Mouse (Mus musculus) erythroblast, embryonic 14.5 days (primary cell): ENCODE measurements around the gene Znrf1. TPM values are rescaled to one million over a fixed set of nuclear protein-coding genes. Genes with fewer than 3 reads are reported as not detected.
"Not testable (repeated sequence)": the region's sequence is repeated elsewhere in the genome, so short reads cannot be mapped to it uniquely, and the experiment has no call there.

Experiments
- H3K27me3 ChIP-seq: 2 replicates; pipeline ENCODE4 v1.6.1; 2012; ENCODE audit warnings: inconsistent platforms; ENCODE audit not compliant: control insufficient read depth
- H3K36me3 ChIP-seq: 2 replicates; pipeline ENCODE4 v1.6.1; 2012; ENCODE audit warnings: mild to moderate bottlenecking, inconsistent platforms; ENCODE audit not compliant: control insufficient read depth
- H3K4me1 ChIP-seq: 2 replicates; pipeline ENCODE4 v1.6.1; 2012; ENCODE audit warnings: inconsistent platforms; ENCODE audit not compliant: control insufficient read depth
- H3K4me3 ChIP-seq: replicated peaks from 2 replicates; pipeline ENCODE3; 2012; ENCODE audit warnings: moderate library complexity, mild to moderate bottlenecking, inconsistent platforms
- H3K9me3 ChIP-seq: 2 replicates; pipeline ENCODE4 v1.6.1; 2012; ENCODE audit warnings: low read length, inconsistent platforms, mixed read lengths; ENCODE audit not compliant: control insufficient read depth
- GATA1 ChIP-seq: IDR thresholded peaks from 2 replicates; pipeline ENCODE4 v1.6.1; 2012; ENCODE audit warnings: low read length, inconsistent platforms, mixed read lengths
- TAL1 ChIP-seq: IDR thresholded peaks from 3 replicates; pipeline ENCODE4 v1.6.1; 2012; ENCODE audit warnings: low read length, inconsistent platforms, mixed read lengths
- polyA plus RNA-seq: library from polyadenylated mRNA; stranded (reverse); fragments of >175 nt; gene quantifications from 2 replicates; pipeline ENCODE4 v1.2.3, GENCODE M21; 2012

Znrf1 gene
- polyA plus RNA-seq, 1 experiment = 0.85 TPM

DNA sequence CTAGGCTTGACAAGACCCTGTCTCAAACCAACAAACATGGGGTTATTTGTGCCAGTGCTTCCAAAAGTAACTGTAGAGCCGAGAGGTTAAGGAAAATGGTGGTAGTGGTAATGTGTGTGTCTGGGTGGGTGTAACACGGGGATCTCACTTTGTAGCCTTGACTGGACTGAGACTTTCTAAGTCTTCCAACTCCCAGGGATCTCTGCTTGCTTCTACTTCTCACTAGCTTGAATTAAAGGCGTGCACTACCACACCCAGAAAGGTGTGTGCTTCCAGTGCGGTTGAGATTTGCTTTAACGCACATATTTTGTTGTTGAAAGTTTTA is 107.0 kb downstream of the Znrf1 start:
- Histone ChIP-seq H3K27me3 (no peaks in the 10 kb centered on the region; the same call in 1 of the 2 replicates), H3K4me3 (peak overlapping the region; percentile 93), H3K9me3 (no peaks in the 10 kb centered on the region), H3K36me3 (no peaks in the 10 kb centered on the region), H3K4me1 (peaks cover 32% of the 10 kb centered on the region)
- no peak for TF ChIP-seq GATA1
- TF ChIP-seq TAL1 = no peak

DNA sequence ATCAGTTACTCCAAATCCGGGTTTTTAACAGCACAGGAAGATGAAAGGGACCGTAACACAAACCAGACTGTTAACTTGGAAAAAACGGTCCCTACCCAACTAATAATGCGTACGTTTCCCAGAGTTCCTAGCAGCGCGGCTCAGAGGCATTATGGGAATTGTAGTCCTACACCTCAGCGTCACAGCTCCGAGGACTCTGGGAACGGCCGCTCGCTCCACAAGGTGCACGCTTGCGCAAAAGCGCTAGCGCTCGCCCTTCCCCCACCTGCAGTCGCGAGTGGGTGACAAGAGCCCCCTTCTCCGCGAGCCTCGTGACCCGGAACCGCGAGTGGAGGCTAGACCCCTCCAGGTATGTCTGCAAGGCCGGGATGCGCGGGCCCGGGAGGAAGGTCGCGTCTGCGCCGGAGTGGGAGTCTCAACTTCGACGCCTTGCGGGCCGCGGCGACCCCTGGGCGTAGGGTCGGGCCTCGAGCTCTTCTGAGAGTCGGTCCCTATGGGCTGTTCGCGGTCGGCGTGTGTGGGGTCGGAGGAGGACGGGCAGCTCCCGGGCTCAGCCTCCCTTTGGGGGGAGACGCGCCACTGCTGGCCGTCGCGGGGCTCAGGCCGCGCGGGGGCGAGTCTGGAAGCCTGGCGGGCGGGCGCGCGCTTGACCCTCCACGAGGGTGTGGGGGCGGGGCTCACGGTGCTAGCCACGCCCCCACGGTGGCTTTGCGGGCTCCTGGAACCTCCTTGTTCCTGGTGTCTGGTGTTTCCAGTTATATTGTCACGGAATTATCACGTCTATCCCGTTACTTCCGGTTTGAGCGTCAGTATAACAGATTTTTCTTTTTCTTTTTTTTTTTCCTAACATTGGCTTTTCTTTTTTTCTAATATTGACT is 107.6 kb downstream of the Znrf1 start, which contains the start of gene Zfp1:
Gene Zfp1, plus strand, starts transcription at position 138 of the 878 bp plus-strand sequence.
- TF ChIP-seq GATA1 (no peak), TAL1 (no peak)
- peaks cover 31% of the 10 kb centered on the region for H3K4me1 ChIP-seq
- no peaks in the 10 kb centered on the region for H3K36me3 ChIP-seq
- H3K27me3 ChIP-seq = no peaks in the 10 kb centered on the region; the same call in 1 of the 2 replicates
- H3K4me3 ChIP-seq = peak within 1 kb of the TSS; percentile 93
- no peaks in the 10 kb centered on the region for H3K9me3 ChIP-seq

DNA sequence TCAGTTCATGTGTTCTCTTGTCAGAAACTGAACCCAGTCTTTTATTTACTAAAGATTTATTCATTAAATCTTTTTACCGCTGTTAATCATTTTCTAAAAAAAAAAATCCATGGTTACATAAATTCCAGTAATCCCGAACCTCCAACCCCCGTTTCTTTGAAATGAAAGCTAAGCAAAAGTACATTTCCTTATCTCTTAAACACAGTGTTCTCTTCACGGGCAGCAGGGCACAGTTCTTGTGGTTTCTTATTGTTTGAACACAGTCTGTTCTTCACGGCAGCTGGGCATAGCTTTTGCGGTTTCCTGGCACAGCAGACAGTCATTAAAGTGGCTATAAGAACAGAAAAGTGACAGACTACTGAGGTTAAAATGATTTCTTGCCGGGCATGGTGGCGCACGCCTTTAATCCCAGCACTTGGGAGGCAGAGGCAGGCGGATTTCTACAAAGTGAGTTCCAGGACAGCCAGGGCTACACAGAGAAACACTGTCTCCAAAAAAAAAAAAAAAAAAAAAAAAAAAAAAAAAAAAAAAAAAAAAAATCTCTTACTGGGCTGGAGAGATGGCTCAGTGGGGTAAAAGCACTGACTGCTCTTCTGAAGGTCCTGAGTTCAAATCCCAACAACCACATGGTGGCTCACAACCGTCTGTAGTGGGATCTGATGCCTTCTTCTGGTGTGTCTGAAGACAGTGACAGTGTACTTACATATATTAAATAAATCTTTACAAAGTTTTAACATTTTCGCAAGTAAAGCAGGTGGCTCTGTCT is 108.6 kb downstream of the Znrf1 start:
- H3K4me3 ChIP-seq = peak overlapping the region; percentile 93
- not testable (repeated sequence) for H3K27me3 ChIP-seq, H3K36me3 ChIP-seq, H3K9me3 ChIP-seq
- H3K4me1 ChIP-seq = peaks cover 35% of the 10 kb centered on the region

DNA sequence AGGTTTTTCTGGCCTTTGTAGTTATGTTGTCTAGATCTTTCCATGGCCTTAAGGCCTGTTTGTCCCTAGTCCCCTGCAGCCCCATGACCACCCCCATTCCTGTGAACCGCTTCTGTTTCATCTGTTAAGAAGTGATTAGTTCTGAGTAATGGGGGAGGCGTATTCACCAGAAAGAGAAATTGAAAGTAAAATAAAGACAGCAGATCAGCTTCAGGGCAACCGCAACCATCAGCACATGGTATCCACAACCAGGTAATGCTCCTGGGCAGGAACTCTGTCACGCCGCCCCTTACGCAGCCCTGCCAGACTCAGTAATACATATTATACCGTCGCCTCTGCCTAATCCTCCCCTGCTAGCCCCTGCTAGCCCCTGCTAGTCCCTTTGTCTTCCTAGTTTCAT is 109.8 kb downstream of the Znrf1 start:
- Histone ChIP-seq H3K9me3 (no peaks in the 10 kb centered on the region), H3K4me1 (peaks cover 35% of the 10 kb centered on the region), H3K36me3 (no peaks in the 10 kb centered on the region), H3K4me3 (no peak overlapping the region), H3K27me3 (no peaks in the 10 kb centered on the region; the same call in 1 of the 2 replicates)
- TF ChIP-seq TAL1 = no peak
- no peak for TF ChIP-seq GATA1

DNA sequence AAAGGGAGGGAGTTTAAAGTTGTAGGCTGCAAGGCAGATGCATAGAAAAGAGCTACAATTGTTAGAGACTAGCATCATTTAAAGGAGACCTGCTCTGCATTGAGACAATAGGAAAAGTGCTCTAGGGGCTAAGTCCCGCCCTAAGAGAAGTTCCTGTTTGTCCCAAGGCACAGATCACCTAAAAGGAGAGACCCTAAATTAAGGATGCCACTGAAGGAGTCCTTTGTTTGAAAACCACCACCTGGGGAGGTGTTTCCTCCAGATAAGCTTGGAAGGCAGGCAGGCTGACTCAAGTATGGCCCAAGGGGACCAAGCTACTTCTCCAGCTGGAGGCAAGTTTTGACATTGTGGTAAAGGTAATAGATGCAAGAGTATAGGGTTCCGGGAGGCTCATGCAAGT is 112.9 kb downstream of the Znrf1 start:
- no peak for TF ChIP-seq TAL1
- TF ChIP-seq GATA1 = no peak
- H3K27me3 ChIP-seq = no peaks in the 10 kb centered on the region

DNA sequence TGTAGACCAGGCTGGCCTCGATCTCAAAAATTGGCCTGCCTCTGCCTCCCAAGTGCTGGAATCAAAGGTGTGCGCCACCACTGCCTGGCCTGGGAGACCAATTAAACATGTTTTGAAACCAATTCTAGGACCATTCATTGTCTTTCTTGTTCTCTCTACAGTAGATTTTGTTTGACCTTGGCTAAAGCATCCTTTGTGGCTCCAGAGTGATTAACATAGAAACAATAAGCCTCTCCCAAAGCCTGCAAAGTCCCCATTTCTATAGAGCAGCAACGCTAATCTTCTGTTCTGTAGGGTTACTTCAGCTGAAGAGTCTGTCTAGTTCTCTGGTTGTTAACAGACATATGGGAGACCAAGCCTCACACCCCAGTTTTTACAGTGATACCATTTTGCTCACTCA is 114.8 kb downstream of the Znrf1 start:
- Histone ChIP-seq H3K27me3 (no peaks in the 10 kb centered on the region), H3K9me3 (no peaks in the 10 kb centered on the region), H3K4me3 (no peak overlapping the region), H3K36me3 (no peaks in the 10 kb centered on the region), H3K4me1 (peaks cover 9% of the 10 kb centered on the region)
- TF ChIP-seq TAL1 (no peak), GATA1 (no peak)

More for the DNA sequence above, 112.9 kb downstream of the Znrf1 start:
- Histone ChIP-seq H3K4me3 (no peak overlapping the region), H3K9me3 (no peaks in the 10 kb centered on the region), H3K4me1 (peaks cover 18% of the 10 kb centered on the region), H3K36me3 (no peaks in the 10 kb centered on the region)

DNA sequence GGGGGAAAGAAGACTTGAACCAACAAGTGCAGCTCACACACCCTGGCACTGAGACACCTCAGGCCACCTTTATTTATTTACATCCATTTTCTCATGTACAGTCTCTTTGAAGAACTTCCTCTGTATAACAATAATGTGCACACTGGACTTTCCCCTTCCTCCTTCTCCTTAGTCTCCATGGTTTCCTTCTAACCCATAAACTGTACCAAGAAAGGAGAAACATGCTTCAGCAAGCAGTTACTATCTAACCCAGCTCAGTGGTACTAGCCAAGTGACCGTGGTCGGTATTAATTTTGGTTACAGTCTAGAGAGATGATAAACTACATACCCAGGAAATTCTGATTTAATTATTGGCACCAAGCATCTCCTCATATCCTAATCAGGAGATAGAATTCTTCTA is 117.6 kb downstream of the Znrf1 start:
- Histone ChIP-seq H3K4me1 (peaks cover 5% of the 10 kb centered on the region), H3K9me3 (no peaks in the 10 kb centered on the region), H3K27me3 (no peaks in the 10 kb centered on the region), H3K36me3 (no peaks in the 10 kb centered on the region), H3K4me3 (no peak overlapping the region)
- TF ChIP-seq TAL1 = no peak
- TF ChIP-seq GATA1 = no peak

DNA sequence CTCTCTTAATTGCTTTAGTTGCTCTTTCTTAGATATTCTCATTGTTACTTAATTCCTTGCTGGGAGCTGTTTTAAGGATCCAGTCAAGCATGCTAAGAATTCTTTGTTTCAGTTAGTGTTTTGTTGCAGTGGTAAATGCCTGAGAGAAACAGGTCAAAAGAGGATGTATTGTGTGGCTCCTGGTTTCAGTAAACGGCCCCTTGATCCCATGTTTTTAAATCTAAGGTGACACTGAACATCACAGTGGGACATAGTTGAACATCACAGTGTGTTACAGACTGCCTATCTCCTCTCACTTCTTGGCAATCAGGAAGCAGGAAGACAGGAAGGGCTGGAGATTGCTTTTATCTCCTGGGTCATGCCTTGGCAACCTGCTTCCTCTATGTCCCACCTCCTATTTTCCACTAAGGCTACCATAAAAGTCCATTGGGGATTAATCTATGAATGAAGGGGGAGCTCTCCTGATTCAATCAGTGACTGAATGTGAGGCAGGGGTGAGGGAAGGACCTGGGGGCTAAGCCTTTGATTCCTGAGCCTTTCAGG is 121.5 kb downstream of the Znrf1 start:
- H3K4me1 ChIP-seq = no peaks in the 10 kb centered on the region
- peaks cover 10% of the 10 kb centered on the region for H3K36me3 ChIP-seq
- TF ChIP-seq TAL1 (no peak), GATA1 (no peak)
- H3K9me3 ChIP-seq = no peaks in the 10 kb centered on the region
- H3K27me3 ChIP-seq = no peaks in the 10 kb centered on the region
- H3K4me3 ChIP-seq = no peak overlapping the region

DNA sequence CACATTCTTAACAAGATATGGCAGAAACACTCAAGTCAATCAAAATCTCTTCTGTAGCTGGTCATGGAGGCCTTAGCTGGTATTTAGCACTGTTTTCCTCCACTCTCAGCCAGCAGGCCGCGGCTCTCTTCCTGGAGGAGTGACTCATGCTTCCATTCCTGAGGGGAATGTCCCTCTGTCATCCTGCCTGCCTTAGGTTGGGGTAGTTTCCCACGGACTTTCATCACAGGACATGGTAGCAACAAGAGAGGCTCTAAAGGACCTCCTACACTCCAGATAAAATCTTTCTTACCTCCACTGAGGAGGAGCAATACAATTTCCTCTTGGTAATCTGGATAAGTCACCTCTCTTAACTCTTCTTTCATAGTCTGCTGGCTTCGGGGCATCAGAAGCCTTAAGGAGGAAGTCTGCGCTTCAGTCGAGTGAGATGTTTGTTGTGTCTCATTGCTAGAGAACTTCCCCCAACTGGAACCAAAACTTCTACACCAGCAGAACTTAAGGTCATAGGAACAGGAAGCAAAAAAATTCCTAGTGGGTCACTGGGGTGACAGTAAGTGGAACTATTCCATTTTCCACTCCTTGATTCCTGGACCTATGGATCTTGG is 123.0 kb downstream of the Znrf1 start:
- peaks cover 10% of the 10 kb centered on the region for H3K36me3 ChIP-seq
- H3K9me3 ChIP-seq = no peaks in the 10 kb centered on the region
- H3K4me3 ChIP-seq = no peak overlapping the region
- TF ChIP-seq TAL1 (no peak), GATA1 (no peak)
- no peaks in the 10 kb centered on the region for H3K4me1 ChIP-seq
- no peaks in the 10 kb centered on the region for H3K27me3 ChIP-seq
